Mouse (Mus musculus) left cerebral cortex, postnatal 36 days (tissue): Measurements from ENCODE around the gene Cysltr2. TPM values are rescaled to one million over a fixed set of nuclear protein-coding genes. Genes with fewer than 3 reads are reported as not detected.

Experiments used
- DNase-seq, 2 experiments: peaks; one replicate each; pipeline ENCODE4 v3.0.0; 2021 to 2022; ENCODE audit warnings: low spot score in 2 of 2, mixed read lengths in 1 of 2
- intact Hi-C: fragments of 180-260 bp; cut with DNase I; formaldehyde crosslinking; loops from one replicate; pipeline ENCODE4 v1.15.1; 2025
- total RNA-seq, 2 experiments: library from RNA; stranded (reverse); gene quantifications; 2 replicates each; pipeline ENCODE4 v1.2.3; 2021

Cysltr2 gene
- total RNA-seq, 2 experiments from 2014 or later = 0.57 to 1.5 TPM

DNA sequence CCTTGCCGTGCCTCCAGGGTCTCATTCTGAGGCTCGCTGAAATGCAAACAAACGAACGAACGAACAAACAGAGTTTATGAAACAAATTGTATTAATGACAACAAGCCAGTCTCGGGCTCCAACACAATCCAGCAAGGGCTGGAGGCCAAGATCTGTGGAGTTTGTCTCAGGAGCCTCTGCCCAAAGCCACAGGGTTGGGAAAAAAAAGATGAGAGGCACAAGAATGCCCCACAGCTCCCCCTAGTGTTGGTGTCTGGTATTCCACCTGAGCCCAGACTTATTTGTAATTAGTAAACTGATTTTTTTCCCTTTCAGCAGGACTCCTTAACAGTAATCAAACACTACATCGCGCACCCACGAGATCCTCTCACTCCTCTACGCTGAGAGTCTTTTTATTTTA lies 48.6 kb downstream of the Cysltr2 start:
- intact Hi-C loops = loop anchor here (10.0 kb wide), 1 partner anchor 426 kb away; no protein-coding TSS in a partner anchor
- peak in 1 of 2 experiments; percentile 23 for DNase-seq

DNA sequence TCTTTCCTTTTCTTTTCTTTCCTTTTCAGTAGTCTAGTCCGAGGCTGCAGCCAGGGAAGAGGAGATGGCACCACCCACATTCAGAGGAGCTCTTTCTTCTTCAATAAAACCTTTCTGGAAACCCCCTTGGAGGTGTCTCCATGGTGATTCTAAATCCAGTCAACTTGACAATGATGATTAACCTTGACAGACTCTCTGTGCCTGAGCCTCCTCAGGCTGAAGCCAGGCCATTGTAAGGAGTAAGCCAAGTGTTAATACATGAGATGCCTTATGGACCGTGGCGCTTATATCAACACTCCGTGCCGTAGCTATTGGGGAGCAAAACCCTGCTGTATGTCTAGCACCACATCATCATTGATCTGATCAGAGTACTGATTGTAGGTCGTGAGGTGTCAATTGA lies 50.8 kb downstream of the Cysltr2 start:
- intact Hi-C loops = no loop called here
- no peak for DNase-seq

DNA sequence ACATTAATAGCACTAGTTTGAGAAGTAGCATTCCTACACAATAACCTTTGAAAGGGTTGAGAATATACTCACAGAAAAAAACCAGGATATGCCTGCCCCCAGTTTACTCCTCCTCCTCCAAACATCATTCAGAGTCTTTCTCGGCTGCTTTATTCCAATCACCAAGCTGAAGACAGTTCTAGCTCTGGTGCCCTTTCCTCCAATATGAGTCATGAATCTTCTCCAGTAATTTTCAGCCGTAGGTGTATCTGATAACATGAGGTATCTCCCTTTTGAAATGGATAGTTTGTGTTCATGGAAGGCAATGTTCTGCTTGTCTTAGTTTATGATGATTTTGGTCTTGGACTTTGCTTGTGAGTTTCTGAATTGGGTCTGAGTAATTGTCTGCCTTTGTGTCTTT lies 62.9 kb downstream of the Cysltr2 start:
- intact Hi-C loops = no loop called here
- DNase-seq = no peak

DNA sequence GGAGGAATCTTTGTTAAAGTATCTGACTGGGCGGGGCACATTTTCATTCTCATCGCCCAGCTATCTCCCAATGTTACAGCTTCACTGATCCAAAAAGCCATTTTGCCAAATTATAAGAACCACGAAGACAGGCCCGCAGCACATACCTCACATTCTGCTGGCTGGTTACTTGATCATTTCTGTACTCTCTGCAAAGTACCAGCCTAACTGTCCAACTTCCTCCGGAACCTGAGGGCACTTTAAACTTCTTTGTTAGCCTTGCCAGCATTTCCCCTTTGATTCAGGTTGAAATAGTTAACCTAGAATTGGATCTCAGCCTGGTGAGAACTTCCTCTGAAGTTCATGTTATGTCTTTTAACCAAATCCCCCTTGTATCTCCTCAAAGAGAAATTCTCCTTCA lies 63.8 kb downstream of the Cysltr2 start:
- intact Hi-C loops = no loop called here

DNA sequence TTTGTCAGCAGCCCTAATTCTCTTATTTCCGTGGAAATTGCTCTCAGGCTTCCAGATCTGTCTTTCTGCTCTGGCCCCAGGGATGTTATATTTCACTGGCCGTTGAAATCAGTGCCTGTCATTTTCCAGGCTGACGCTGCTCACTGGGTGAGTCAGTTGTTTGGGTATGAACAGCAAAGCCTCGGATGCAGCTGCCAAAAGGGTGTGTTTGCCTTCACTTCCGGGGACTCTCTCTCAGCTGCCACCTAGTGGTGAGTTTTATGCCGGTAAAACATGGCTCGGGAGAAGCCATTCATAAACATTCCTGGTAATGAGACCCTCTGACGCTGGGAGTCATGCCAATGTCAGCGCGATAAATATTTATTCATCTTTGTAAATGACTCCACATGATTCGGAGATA lies 65.5 kb downstream of the Cysltr2 start:
- DNase-seq = peak; percentile 75 to 83
- intact Hi-C loops = loop anchor here (5.0 kb wide), 1 partner anchor 276 kb away; no protein-coding TSS in a partner anchor

More for the DNA sequence above, 63.8 kb downstream of the Cysltr2 start:
- DNase-seq = no peak

DNA sequence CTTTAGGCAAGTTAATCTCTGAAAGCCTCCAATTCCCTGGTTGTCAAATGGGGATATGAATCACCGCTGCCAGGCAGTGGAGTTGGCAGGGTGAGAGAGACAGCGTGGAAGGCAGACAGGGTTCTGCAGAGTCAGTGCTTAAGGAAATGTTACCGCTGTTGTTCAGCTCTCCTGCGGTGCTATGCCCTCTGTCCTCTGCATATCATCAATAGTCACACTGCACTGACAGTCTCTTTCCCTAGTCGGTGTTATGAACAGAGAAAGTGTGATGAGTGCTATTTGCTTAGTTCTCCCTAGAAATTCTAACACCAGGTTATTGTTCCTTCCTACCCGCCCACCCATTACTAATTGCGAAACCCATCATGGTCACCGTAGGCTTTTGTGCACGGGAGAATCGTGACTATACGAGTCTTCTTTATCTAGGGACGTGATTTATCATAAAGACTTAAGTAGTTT lies 65.9 kb downstream of the Cysltr2 start:
- intact Hi-C loops = loop anchor here (5.0 kb wide), 1 partner anchor 276 kb away; no protein-coding TSS in a partner anchor
- peak in 1 of 2 experiments; percentile 18 for DNase-seq

DNA sequence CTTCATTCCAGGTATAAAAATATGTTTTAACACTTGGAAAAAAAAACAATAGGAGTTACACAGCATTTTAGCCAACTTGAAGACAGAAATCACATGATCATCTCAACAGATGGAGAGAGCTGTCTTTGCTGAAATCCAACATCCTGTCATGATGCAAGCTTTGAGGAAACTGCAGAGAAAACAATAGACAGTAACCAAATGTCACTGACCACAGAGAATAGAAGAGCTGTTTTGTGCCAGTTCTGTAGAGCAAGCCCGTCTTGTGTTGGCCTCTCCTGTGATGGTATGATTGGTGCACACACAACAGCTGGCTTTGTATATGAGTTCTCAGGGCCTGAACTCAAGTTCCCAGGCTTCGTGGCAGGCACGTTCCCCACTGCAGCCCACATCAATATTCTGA lies 68.2 kb downstream of the Cysltr2 start:
- intact Hi-C loops = loop anchor here (5.0 kb wide), 1 partner anchor 273 kb away; no protein-coding TSS in a partner anchor
- DNase-seq = no peak

DNA sequence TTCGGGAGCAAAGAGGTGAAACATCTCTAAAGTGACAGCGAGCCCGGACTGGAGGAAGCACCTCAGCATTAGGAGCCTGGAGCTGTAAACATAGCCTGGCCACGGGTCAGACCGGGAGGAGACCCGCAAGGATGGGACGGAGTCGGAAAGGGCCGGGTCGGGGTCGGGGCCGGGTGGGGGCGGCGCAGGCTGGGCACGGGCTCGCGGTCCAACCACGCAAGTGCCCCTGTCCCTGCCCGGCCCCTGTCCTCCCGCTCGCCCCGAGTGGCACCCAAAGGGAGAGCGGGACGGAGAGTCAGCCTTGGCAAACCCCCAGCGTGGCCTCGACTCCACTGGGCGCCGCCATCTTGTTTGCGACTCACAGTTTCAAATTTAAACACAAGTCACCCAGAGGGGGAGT lies 68.8 kb downstream of the Cysltr2 start:
- no peak for DNase-seq
- intact Hi-C loops = loop anchor here (5.0 kb wide), 1 partner anchor 273 kb away; no protein-coding TSS in a partner anchor

DNA sequence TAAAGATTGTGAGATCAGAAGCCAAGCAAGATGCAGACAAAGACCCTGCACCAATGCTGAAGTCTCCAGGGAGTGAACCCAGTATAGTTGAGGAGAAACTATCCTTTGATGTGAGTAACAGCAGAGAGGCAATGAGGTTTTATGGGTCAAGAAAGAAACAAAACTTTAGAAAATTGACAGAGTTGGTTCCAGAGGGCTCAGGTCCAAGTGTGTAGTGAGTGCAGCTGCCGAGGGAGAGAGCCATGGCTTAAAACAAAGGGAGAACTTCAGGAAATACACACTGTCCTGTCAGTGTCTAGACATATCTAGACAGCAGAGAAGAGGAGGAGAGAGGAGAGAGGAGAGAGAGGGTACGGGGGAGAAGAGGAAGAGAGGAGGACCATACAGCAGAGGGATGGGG lies 72.8 kb downstream of the Cysltr2 start:
- intact Hi-C loops = no loop called here
- no peak for DNase-seq

Other genes starting within 250 kb of the Cysltr2 start
- 10 to 100 TPM; 18.4 to 22.9 TPM for gene Rcbtb2, start 73.9 kb upstream of the Cysltr2 start, total RNA-seq
- 1 to 10 TPM; 1.3 to 1.6 TPM for gene Lpar6, start 188.8 kb upstream of the Cysltr2 start, total RNA-seq